15 mouse cellular contexts compared by ENCODE assay signal in the genomic region with DNA sequence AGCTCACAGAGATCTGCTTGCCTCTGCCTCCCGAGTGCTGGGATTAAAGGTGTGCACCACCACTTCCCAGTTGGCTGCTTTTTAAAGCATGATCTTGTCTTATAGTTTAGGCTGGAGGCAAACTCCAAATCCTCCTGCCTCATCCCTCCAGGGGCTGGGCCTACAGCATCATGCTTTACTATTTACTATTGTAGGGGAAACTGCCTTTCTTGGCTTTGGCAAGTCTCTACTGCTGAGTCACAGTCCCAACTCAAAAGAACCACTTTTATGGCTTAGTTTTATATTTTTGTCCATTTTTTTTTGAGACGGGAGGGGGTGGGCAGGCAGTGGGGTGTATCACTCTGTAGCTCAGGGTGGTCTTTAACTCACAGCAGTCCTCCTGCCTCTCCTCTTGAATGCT.
"Had no signal": no experiment of that assay in that cellular context is flagged by ENCODE, and none has a peak within 500 bp of the region (broad histone marks: within the 10 kb centered on the region; RNA-seq: fewer than 3 reads in every experiment).

No protein-coding gene starts in this region.

- H3K36me3 ChIP-seq: midbrain, embryonic 13.5 days; midbrain, embryonic 15.5 days; neural tube, embryonic 12.5 days; stomach, embryonic 15.5 days had no signal

- ATAC-seq: midbrain, embryonic 13.5 days; midbrain, embryonic 15.5 days had no signal

- DNase-seq: lung, adult 18-20 months; lung, embryonic 14.5 days; lung, postnatal 10 days; right cerebral cortex, postnatal 14 days; thymus, adult 2 months; thymus, postnatal 25 days; thymus, postnatal 4 days had no signal

- H3K4me2 ChIP-seq: lung, embryonic 14.5 days; midbrain, embryonic 11.5 days; midbrain, embryonic 13.5 days; midbrain, embryonic 15.5 days; neural tube, embryonic 12.5 days; stomach, embryonic 15.5 days had no signal

- H3K27me3 ChIP-seq: megakaryocyte, embryonic 14.5 days; midbrain, embryonic 13.5 days; midbrain, embryonic 15.5 days; neural tube, embryonic 12.5 days; stomach, embryonic 15.5 days had no signal

- H3K9me3 ChIP-seq: megakaryocyte, embryonic 14.5 days; midbrain, embryonic 13.5 days; midbrain, embryonic 15.5 days; neural tube, embryonic 12.5 days; stomach, embryonic 15.5 days had no signal

- H3K4me3 ChIP-seq: megakaryocyte, embryonic 14.5 days; midbrain, embryonic 13.5 days; midbrain, embryonic 15.5 days; neural tube, embryonic 12.5 days; stomach, embryonic 15.5 days had no signal

- H3K27ac ChIP-seq: macrophage; midbrain, embryonic 13.5 days; midbrain, embryonic 15.5 days; neural tube, embryonic 12.5 days; stomach, embryonic 15.5 days; stomach, postnatal 0 days had no signal

- H3K9ac ChIP-seq: lung, embryonic 14.5 days; midbrain, embryonic 13.5 days; midbrain, embryonic 15.5 days; neural tube, embryonic 12.5 days; stomach, embryonic 15.5 days had no signal
